Mouse (Mus musculus): ENCODE measurements around the gene Hk1. TPM values are rescaled to one million over a fixed set of nuclear protein-coding genes. Genes with fewer than 3 reads are reported as not detected.

Hk1 gene
- total and polyA plus RNA-seq, 3 experiments = 119 to 447 (median 245) TPM

- ATAC-seq (ENCODE audit: extremely low read depth, insufficient number of reproducible peaks, low FRiP score, poor library complexity, severe bottlenecking) = no peak
- no peaks in the 10 kb centered on the region for H3K9me3 ChIP-seq (replicated peaks)
- H3K36me3 ChIP-seq (replicated peaks) = no peaks in the 10 kb centered on the region
- H3K27me3 ChIP-seq (ENCODE audit: insufficient read depth, low read length) = no peaks in the 10 kb centered on the region
- TF ChIP-seq TAL1 (conservative IDR thresholded peaks at IDR 0.05; ENCODE audit: low read depth, low read length) (no peak), GATA1 (IDR thresholded peaks at IDR 0.05; ENCODE audit: borderline replicate concordance, low read length) (no peak), POLR2AphosphoS5 (IDR thresholded peaks at IDR 0.05; ENCODE audit: insufficient replicate concordance, low read depth, low read length) (no peak)
- no peak for DNase-seq (ENCODE audit: low spot score)
- no peak overlapping the region for H3K4me3 ChIP-seq (ENCODE audit: low read depth, low read length)
- peaks cover 48% of the 10 kb centered on the region for H3K4me1 ChIP-seq (ENCODE audit: insufficient read depth, low read depth, low read length)
These were observed 158.1 kb downstream of the Hk1 start for GRCm38 (mm10) chr10:62221647-62222046.

- ATAC-seq (ENCODE audit: extremely low read depth, insufficient number of reproducible peaks, low FRiP score, poor library complexity, severe bottlenecking) (no peak), DNase-seq (ENCODE audit: low spot score) (no peak)
- no peaks in the 10 kb centered on the region for H3K36me3 ChIP-seq (replicated peaks)
- no peak for TF ChIP-seq TAL1 (conservative IDR thresholded peaks at IDR 0.05; ENCODE audit: low read depth, low read length)
- no peak for TF ChIP-seq CTCF (IDR thresholded peaks at IDR 0.05; ENCODE audit: low read depth, low read length)
- no peak for TF ChIP-seq GATA2 (IDR thresholded peaks at IDR 0.05; ENCODE audit: borderline replicate concordance, low read depth, low read length)
- TF ChIP-seq POLR2AphosphoS5 (IDR thresholded peaks at IDR 0.05; ENCODE audit: insufficient replicate concordance, low read depth, low read length) = no peak
- TF ChIP-seq GATA1 (IDR thresholded peaks at IDR 0.05; ENCODE audit: borderline replicate concordance, low read length) = no peak
- H3K4me3 ChIP-seq (ENCODE audit: low read depth, low read length) = no peak overlapping the region; the same call in 1 of the 2 replicates
- H3K27me3 ChIP-seq (ENCODE audit: insufficient read depth, low read length) = no peaks in the 10 kb centered on the region
- no peaks in the 10 kb centered on the region for H3K9me3 ChIP-seq (replicated peaks)
- H3K4me1 ChIP-seq (ENCODE audit: insufficient read depth, low read depth, low read length) = peaks cover 54% of the 10 kb centered on the region
These were observed 158.8 kb downstream of the Hk1 start for GRCm38 (mm10) chr10:62220732-62221514.

Other genes starting within 250 kb of the Hk1 start
- gene Neurog3, start 246.8 kb downstream of the Hk1 start, total RNA-seq (2014; fragmentation: Nextera tagmentation) = not detected in 2 replicates
- gene Neurog3, start 246.8 kb downstream of the Hk1 start, total RNA-seq (2017) = not detected in 2 replicates
- gene Neurog3, start 246.8 kb downstream of the Hk1 start, polyA plus RNA-seq (2012) = not detected in 2 replicates
- gene Fam241b, start 236.0 kb downstream of the Hk1 start, total RNA-seq (2014; fragmentation: Nextera tagmentation) = 2.0 and 3.2 TPM in 2 replicates
- gene Fam241b, start 236.0 kb downstream of the Hk1 start, total RNA-seq (2017) = 13.2 and 14.2 TPM in 2 replicates
- 9.3 and 10.0 TPM in 2 replicates for gene Fam241b, start 236.0 kb downstream of the Hk1 start, polyA plus RNA-seq (2012)
- gene Tspan15, start 148.7 kb downstream of the Hk1 start, total RNA-seq (2014; fragmentation: Nextera tagmentation) = 8.2 and 10.2 TPM in 2 replicates
- gene Tspan15, start 148.7 kb downstream of the Hk1 start, total RNA-seq (2017) = 1.9 TPM in 2 replicates
- gene Tspan15, start 148.7 kb downstream of the Hk1 start, polyA plus RNA-seq (2012) = 1.5 and 1.7 TPM in 2 replicates
- gene Tacr2, start 127.5 kb downstream of the Hk1 start, total RNA-seq (2014; fragmentation: Nextera tagmentation) = 0.45 TPM in 1 of 2 replicates, not detected in the other
- 0.06 TPM in 1 of 2 replicates, not detected in the other for gene Tacr2, start 127.5 kb downstream of the Hk1 start, total RNA-seq (2017)
- gene Tacr2, start 127.5 kb downstream of the Hk1 start, polyA plus RNA-seq (2012) = 0.03 TPM in 1 of 2 replicates, not detected in the other
- gene Hkdc1, start 42.6 kb upstream of the Hk1 start, total RNA-seq (2014; fragmentation: Nextera tagmentation) = not detected in 2 replicates
- 0.05 and 0.06 TPM in 2 replicates for gene Hkdc1, start 42.6 kb upstream of the Hk1 start, total RNA-seq (2017)
- 0.02 TPM in 1 of 2 replicates, not detected in the other for gene Hkdc1, start 42.6 kb upstream of the Hk1 start, polyA plus RNA-seq (2012)
- gene 4930507D05Rik, start 69.6 kb upstream of the Hk1 start, total RNA-seq (2014; fragmentation: Nextera tagmentation) = 0.39 TPM in 1 of 2 replicates, not detected in the other
- 0.27 and 0.29 TPM in 2 replicates for gene 4930507D05Rik, start 69.6 kb upstream of the Hk1 start, total RNA-seq (2017)
- gene 4930507D05Rik, start 69.6 kb upstream of the Hk1 start, polyA plus RNA-seq (2012) = 0.07 and 0.19 TPM in 2 replicates
- 24.1 and 34.2 TPM in 2 replicates for gene Supv3l1, start 69.8 kb upstream of the Hk1 start, total RNA-seq (2014; fragmentation: Nextera tagmentation)
- gene Supv3l1, start 69.8 kb upstream of the Hk1 start, total RNA-seq (2017) = 26.4 and 27.0 TPM in 2 replicates
- 14.2 and 23.0 TPM in 2 replicates for gene Supv3l1, start 69.8 kb upstream of the Hk1 start, polyA plus RNA-seq (2012)
- 63.4 and 79.5 TPM in 2 replicates for gene Vps26a, start 106.9 kb upstream of the Hk1 start, total RNA-seq (2014; fragmentation: Nextera tagmentation)
- 134 and 165 TPM in 2 replicates for gene Vps26a, start 106.9 kb upstream of the Hk1 start, total RNA-seq (2017)
- gene Vps26a, start 106.9 kb upstream of the Hk1 start, polyA plus RNA-seq (2012) = 5.1 and 10.3 TPM in 2 replicates
- 700 and 806 TPM in 2 replicates for gene Srgn, start 147.5 kb upstream of the Hk1 start, total RNA-seq (2014; fragmentation: Nextera tagmentation)
- 437 and 463 TPM in 2 replicates for gene Srgn, start 147.5 kb upstream of the Hk1 start, total RNA-seq (2017)
- gene Srgn, start 147.5 kb upstream of the Hk1 start, polyA plus RNA-seq (2012) = 18.3 and 92.7 TPM in 2 replicates
- 51.4 and 51.5 TPM in 2 replicates for gene Kif1bp, start 198.5 kb upstream of the Hk1 start, total RNA-seq (2014; fragmentation: Nextera tagmentation)
- 60.1 and 60.9 TPM in 2 replicates for gene Kif1bp, start 198.5 kb upstream of the Hk1 start, total RNA-seq (2017)
- 10.9 and 14.9 TPM in 2 replicates for gene Kif1bp, start 198.5 kb upstream of the Hk1 start, polyA plus RNA-seq (2012)
- 77.7 and 85.9 TPM in 2 replicates for gene Ddx21, start 222.4 kb upstream of the Hk1 start, total RNA-seq (2014; fragmentation: Nextera tagmentation)
- gene Ddx21, start 222.4 kb upstream of the Hk1 start, total RNA-seq (2017) = 66.7 and 81.1 TPM in 2 replicates
- gene Ddx21, start 222.4 kb upstream of the Hk1 start, polyA plus RNA-seq (2012) = 68.0 and 74.3 TPM in 2 replicates